Mouse (Mus musculus): ENCODE measurements around the gene Slc26a10. TPM values are rescaled to one million over a fixed set of nuclear protein-coding genes. Genes with fewer than 3 reads are reported as not detected.
"Not testable (repeated sequence)": the region's sequence is repeated elsewhere in the genome, so short reads cannot be mapped to it uniquely, and the experiment has no call there.

The Slc26a10 gene
- total RNA-seq, 2 experiments from 2014 or later = 2.0 to 2.6 TPM

DNA sequence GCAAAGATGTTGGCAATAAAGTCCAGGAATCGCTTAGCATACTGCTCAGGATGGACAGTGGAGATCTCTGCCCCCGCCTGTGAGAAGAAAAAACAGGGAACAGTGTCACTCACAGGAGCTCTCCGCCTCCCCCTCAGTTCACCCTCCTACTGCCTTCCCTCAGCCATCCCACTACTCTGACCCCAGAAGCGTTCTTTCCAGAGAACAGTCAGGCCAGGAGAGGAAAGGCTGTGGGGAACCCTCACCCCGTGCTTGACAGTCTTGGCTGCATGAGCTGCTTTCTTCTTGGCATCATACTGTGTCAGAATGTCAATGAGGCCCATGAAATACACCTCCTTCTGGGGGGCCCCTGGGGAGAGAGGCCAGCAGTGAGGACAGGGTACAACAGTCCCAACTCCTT is 18.6 kb upstream of the Slc26a10 start:
- DNase-seq (ENCODE audit: low spot score in 2 of 2) = no peak

DNA sequence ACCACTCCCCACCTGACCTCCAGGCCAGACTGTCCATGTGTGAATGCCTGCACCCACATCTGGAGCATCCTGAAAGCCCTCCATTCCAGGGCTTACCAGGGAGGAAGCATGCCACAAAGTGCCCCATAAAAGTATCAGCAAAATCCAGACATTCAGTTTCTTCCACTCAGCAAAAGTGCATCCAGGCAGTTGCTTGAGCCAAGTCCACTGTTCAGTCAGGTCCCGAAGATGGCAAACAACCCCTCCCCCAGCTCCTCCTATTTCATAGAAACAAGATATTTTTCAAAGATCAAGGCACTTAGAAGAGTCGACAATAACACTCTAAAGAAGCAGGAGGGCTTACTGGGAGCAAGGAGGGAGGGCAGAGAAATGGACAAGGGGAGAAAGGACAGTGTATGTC is 18.0 kb upstream of the Slc26a10 start:
- DNase-seq (ENCODE audit: low spot score in 2 of 2) = no peak

DNA sequence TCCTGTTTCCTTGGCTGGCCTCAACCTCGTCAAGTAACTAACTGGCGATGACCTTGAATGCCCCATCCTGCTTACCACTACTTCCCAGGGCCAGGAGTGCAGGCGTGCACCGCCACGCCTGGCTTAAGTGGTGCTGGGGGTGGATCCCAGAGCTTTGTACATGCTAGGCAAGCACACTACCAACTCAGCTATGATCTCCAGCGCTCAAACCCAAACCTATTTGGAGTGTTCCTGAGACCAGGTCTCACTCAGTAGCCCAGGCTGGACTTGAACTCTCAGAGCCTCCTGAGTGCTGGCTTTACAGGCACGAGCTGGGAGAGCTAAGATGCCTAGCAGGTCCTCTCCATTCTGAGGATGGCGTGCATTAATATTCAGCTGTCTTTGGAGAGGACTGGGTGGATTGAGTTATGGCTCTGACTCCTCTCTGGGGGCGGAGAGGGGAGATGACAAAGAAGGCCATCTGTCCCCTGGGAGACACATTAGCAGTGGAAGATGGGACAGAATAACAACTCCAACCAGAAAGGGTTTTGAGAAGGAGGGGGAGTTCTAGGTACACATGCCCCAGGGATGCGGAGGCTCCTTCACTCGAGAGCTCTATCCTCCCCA is 17.2 kb upstream of the Slc26a10 start:
- no peak for DNase-seq (ENCODE audit: low spot score in 2 of 2)

DNA sequence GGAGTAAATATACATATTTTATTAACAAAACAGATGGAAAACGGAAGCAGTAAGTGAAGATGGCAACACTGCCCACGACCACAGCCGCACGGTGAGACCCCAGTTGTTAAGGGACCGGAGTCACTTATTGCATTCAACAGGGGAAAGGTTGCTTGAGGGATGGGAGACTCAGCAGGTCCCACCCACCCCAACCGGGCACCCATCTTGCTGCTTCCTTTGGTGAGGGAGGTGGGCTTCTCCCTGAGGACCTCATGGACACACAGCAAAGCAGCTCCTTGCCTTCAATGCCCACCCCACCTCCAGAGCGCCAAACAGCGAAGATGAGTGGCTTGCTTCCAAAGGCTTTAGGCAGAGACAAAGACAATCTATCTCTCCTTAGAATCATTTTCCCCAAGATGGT is 16.7 kb upstream of the Slc26a10 start:
- DNase-seq (ENCODE audit: low spot score in 2 of 2) = no peak

DNA sequence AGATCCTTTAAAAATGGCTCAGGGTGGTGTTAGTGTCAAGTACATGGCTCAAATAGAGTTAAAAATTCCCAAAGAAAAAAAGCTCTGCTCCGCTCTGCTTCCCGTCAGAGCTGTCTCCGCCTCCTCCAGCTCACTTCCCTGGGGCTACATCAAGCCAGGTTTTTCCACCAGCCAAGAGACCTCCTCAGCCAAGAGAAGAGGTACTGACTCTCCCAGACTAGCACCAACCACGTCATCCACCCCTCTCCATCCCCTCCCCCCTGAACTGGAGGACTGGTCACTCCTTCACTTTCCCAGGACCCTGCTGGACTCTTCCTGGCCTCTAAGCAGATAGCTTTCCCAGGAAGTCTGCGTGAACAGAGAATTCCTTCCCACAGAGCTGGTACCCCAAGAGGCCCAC is 15.9 kb upstream of the Slc26a10 start:
- peak in 1 of 2 experiments; percentile 64 for DNase-seq (ENCODE audit: low spot score in 2 of 2)

DNA sequence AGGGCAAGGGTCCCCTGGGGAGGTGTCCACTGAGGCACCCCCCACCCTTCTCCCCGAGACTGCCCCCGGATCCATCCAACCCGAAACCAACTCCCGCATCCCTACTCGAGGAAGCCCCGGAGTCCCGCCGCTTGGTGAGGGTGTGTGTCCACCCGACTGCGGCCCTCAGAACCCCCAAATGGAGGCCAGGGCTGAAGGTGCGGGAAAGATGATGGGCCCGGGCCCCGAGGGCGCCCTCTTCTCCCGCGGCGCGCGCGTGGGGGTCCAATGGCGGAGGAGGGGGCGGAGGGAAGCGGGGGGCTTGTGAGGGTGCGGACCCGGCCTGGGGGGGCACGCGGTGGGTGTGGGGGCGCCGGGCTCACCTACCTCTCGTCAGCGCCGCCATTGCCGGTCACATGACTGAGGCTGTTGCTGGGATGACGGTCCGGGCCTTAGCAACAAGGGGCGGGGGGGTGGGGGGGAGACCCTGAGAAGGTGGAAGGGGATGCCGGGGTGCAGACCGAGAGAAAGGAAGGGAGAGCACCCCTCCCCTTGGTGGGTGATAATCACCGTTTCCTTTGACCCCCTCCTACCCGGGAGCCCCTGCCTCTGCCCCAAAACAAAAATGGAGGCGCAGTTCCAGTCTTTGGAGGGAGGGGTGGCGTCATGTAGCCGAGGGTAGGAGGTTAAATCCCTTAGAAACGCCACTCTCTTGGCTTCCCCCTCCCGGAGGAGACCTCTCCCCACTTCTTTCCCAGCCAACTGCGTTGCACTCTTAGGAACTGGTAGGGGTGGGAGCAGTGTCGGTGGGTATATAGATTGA is 15.1 kb upstream of the Slc26a10 start, which contains the start of gene Dtx3:
Dtx3 (minus strand) TSS at position 401 of the 802 bp plus-strand sequence.
- peak in 1 of 2 experiments; percentile 64 for DNase-seq (ENCODE audit: low spot score in 2 of 2)

DNA sequence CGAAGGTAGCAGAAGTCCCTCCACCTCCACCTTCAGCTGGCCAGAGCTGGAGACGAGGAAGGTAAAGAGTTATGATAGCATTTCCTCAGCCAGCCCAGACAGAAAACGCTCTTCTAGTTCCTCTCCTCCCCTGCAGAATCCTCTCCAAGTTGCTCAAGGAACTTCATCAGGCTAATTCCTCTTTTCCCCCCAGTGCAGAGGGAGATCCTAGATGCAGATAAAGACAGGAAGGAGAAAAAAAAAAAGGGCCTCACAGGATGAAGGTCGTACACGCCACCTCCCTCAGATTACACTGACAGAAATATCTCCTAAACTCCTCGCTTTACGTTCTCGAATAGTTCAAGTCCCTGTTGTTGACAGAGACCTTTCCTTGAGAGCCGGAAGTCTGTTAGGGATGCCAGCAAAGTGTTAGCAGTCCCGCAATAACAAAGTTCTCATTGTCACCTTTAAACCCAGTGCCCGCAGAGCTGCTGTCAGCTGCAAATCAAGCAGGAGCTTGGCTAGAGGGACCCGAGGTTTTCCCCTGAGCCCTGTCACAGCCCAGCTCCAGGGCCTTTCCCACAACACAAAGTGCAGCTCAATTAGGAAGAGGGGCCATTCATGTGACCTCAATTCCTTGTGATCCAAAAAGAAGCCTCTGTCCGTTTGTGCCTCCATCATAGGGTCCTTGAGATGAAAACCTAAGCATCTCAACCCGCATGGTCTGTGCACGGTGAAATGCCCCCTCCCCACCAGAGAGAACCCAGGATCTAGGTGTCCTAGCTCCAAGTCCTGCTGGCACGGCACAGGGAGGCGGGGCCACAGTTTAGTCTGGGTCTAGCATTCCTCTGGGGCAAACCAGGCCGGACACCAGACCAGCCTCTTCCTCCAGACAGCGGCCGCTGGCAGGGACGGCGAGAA is 14.2 kb upstream of the Slc26a10 start:
- DNase-seq (ENCODE audit: low spot score in 2 of 2) = peak in 1 of 2 experiments; percentile 63

DNA sequence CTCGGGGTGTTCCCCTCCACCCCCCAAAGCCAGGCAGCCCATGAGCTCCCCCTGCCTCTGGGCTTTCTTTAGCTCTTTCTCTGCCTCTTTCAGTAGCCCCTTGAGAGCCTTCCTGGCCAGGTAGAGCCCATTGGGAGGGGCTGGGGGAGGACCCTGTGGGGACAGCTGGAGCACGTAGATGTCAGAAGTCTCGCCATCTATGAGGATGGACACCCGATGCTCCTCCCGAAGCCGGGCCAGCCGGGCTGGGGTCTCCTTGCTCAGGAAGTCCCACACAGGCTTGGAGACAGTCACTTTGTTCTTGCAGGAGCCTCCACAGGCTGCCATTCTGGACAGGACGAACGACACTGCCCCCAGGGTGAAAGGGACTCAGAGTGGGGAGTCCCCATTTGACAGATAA is 12.6 kb upstream of the Slc26a10 start:
- no peak for DNase-seq (ENCODE audit: low spot score in 2 of 2)

DNA sequence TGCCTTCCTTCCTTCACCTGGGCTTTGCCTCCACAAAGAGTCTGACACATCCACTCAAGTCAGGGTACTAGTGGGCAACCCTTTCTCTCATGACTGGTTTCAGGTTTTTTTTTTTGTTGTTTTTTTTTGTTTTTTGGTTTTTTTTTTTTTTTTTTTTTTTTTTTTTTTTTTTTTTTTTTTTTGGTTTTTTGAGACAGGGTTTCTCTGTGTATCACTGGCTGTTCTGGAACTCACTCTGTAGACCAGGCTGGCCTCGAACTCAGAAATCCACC is 11.5 kb upstream of the Slc26a10 start:
- not testable (repeated sequence) for DNase-seq (ENCODE audit: low spot score in 2 of 2)

DNA sequence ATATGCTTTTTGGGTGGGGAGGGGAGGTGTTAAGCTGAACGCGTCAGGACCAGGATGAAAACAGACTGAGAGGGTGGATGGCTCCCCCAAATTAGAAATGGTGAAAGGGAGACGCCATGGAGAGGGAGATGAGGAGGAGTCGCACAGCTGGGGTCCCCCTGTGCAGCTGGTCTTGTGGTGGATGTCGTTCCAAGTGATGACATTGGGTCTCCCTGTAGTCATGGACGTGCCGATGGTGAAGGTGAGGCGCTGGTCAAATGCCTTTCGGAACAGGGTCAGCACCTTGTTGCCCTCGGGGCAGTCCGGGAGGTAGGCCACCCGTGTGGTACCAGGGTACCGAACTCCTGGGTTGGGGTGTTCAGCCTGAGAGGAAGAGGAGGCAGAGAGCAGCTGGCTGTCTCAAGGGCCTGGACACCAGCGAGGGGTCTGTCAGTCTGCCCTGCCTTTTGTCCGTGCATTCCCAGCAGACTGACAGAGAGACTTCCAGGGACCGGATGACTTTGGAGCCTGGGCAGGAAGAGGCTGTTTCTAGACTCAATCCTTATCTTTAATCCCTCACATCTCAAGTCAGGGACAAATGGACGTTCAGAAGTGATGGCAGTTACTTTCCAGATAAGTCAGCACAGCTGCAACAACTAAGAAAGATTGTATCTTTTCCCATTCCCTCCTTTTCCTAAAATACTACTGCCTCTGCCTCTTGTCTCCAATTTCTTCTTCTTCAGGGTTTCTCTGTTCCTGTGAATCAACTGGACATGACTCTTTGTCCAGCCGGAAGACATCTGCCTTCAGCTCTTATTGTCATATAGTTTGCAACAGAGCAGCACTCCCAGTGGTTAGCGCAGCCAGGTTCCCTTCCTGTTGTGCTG is 11.0 kb upstream of the Slc26a10 start:
- peak in 1 of 2 experiments; percentile 18 for DNase-seq (ENCODE audit: low spot score in 2 of 2)

DNA sequence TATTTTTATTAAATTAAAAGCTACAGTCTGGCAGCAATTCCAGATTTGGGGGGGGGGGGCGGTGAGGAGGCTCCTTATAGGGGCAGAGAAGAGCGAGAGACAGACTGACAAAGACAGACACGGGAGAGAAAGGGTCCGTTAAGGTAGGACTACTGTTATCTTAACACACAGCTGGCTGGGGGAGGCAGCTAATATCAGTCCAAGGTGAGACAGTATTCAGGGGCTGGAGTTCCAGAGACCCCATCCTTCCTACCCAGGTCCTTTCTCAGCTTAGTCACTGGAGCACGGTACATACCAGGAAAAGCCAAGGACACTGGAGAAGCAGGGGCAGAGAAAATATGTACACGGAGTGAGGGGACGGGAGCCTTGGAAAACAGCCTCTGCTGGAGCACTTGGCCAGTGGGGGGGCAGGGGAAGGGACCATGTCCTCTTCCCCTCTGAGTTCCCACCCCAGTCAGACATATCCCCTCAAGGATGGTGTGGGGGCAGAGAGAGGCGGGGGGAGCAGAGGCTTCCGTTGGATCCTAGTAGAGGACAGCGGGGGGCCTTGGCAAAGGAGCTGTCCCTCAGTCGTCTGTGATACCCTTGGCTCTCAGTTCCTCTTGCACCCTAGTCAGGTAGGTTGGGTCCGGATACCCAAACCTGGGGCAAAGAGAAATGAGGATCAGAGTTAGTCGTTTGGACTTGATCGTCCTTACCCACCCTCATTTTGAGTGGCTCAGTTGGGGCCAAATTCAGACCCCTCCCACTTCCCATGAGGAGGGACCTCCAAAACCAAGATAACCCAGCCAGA is 10.1 kb upstream of the Slc26a10 start:
- peak in 1 of 2 experiments; percentile 29 for DNase-seq (ENCODE audit: low spot score in 2 of 2)

DNA sequence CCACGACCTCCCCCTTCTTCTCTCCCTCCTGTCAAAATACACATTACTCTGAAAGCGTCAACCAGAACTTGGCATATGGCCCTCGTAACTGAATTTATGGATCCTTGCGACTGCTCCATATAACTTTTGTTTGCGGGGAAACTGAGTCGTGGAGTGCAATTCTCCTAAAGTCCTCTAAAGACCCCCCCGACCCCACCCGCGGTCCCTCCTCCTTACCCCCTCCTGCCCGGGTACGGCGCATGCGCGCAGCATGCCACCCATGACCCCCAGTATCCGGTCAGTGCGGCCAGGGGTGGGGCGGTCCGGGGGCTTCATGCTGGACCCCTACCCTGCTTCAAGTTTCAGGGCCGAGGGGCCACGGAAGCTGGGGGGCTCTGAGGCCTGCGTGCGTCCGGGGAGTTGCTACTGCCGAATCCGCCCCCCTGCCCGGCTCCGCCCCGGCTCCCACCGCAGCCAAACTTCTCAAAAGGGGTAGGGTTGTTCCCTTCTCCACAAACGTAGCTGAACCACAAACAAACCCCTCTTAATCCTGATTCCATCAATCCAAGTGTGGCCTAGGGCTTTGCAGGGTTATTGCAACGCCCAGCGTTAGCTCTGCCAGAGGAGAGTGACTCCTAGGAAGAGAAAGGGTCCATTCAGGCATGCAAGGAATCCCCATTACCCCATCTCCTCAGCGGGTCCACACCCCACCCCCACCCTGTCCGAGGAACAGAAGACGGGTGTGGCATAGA is 9.4 kb upstream of the Slc26a10 start, which contains the start of gene Arhgef25:
Arhgef25 (minus strand) TSS at position 433 of the 731 bp plus-strand sequence.
- peak in 1 of 2 experiments; percentile 62 for DNase-seq (ENCODE audit: low spot score in 2 of 2)

DNA sequence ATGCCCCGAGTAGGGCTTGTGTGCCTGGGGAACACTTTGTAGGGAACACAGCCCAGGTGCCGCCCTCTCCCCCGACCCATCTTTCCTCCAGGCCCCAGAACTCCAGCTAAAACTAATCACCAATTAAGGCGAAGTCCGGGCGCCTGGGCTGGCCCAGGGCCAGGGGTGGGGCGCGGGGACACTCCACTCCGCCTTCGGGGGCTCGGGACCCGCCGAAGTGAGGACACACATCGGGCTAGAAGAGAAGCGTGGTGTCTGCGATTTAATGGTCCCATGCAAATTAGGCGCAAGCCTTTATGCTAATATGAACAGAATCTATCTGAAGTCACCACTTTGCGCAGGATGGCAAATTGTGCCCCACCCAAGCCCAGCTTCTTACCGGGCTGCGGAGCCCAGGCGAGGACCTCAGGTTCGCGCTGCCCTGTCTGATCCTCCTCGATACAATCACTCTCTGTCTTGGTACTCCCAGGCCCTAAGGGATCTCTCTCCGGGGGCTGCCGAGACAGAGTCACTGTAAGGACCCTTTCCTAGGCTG is 8.7 kb upstream of the Slc26a10 start:
- peak; percentile 55 to 63 for DNase-seq (ENCODE audit: low spot score in 2 of 2)

DNA sequence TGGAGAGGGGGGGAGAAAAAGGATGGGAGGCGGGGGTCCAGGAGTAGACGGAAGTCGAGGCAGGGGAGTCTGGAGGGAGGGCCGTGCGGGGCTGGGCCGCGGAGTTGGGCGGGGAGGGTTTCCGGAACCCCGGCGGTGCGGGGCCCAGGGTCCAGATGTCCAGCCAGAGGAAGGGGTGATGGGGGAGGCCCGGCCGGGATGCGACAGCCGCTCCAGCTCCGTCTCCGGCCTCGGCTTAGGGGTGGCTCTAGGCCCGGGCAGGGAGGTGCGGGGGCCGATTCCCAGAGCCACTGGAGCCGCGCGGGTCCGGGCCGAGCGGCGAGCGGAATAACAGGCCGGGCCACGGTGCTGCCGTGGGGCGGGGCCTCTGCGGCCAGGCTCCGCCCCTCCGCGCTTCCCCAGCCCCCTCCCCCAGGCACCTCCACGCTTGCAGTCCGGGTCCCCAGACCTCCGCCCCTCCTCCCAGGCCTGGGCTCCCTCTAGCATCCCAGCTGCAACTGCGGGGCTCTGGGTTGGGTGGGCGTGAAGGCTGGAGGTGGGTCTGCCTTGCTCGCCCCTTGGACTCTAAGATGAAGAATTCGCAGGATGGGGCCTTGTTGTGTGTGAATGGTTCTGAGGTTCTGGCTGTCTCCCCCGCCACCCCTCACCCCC is 8.1 kb upstream of the Slc26a10 start:
- peak; percentile 59 to 75 for DNase-seq (ENCODE audit: low spot score in 2 of 2)

DNA sequence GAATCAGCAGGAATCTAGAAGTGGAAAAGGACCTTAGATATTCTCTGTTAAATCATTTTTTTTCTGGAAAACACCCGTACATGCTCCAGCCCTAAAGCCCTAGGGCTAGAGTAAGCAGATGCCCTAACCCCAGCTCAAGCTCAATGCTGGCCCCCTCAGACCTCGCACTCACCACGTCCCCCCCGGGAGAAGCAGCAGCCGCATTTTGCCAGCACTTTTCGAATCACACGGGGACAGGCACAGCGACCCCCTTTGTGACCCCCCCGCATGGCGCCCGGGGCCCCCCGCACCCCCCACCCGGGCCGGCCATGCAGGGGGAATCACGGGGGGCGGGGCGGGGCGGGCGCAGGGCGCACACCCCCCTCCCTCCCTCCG is 7.6 kb upstream of the Slc26a10 start:
- peak in 1 of 2 experiments; percentile 40 for DNase-seq (ENCODE audit: low spot score in 2 of 2)

DNA sequence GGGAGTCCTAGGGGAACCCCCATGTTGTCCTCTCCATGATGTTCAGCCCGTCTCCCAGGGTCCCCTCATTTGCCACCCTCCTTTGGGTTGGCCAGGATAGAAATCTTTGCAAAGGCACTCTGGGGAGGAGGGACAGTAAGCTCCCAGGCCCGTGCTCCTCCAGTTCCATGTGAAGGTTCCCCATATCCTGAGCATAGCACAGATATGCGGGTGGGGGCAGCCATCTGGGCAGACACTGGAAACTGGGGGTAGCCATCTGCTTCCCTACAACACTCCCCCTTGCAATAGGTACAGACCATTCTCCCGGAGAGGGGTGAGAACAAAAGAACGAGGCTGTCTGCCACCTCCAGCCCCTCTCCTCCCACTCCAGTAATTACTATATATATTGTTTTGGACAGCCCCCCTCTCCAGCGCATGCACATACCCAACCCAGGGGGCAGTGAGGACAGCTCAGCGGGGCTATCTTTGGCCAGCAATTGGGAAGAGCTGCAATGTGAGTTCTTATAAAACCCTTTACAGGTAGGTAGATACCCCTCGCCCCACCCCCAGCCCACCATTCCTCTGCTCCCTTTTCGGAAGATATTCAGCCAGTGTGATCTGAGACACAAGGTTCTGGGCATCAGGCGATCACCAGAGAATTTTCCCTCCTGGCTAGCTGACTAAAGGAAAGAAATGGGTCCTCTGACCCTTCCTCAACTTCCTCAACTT is 7.1 kb upstream of the Slc26a10 start:
- DNase-seq (ENCODE audit: low spot score in 2 of 2) = peak; percentile 56 to 70

DNA sequence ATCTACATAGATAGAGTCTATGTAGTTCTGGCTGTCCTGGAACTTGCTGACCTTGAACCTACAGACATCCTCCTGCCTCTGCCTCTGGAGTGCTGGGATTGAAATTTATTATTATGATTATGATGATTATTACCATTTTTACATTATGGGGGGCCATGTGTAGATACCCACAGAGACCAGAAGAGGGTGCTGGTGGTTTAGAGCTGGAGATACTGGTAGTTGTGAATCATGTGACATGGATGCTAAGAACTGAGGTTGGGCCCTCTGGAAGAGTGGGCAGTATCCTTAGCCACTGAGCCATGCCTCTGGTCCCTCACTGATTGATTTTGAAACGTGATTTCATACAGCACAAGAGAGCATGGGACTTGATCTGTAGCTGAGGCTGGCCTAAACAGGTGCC is 6.0 kb upstream of the Slc26a10 start:
- DNase-seq (ENCODE audit: low spot score in 2 of 2) = no peak

DNA sequence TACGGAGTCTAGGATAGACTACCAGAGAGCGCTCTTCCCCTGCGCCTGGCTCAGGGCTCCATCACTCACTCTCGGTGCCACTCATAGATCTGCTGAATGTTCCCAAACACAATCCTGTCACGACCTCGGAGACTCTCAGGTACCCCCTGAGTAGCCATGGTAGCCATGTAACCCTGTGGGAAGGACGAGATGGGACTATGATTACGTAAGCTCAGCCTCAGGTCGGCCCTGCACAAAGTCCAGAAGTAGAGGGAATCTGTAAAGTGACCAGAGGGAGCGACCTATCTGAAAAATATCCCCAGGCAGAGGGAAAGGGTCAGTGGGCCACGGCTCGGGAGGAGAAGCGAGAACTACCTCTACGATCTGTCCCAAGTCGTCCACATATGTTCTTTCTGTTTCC is 5.1 kb upstream of the Slc26a10 start:
- no peak for DNase-seq (ENCODE audit: low spot score in 2 of 2)

All from layer of hippocampus, postnatal 10 days (tissue).